Mouse (Mus musculus) ES-E14 (cell line): ENCODE measurements around the gene Cfap69.

Source experiments
- CHD2 ChIP-seq: IDR thresholded peaks from 2 replicates; pipeline ENCODE4 v1.6.1; 2014; ENCODE audit warnings: mild to moderate bottlenecking, low read depth, low read length, inconsistent platforms
- HCFC1 ChIP-seq: IDR thresholded peaks from 2 replicates; pipeline ENCODE4 v1.6.1; 2012; ENCODE audit warnings: low read length, inconsistent platforms, borderline replicate concordance; ENCODE audit not compliant: insufficient read depth
- MAFK ChIP-seq: IDR thresholded peaks from 2 replicates; pipeline ENCODE4 v1.6.1; 2014; ENCODE audit warnings: mild to moderate bottlenecking, low read depth, low read length, inconsistent platforms; ENCODE audit not compliant: insufficient read depth
- ZNF384 ChIP-seq: IDR thresholded peaks from 2 replicates; pipeline ENCODE4 v1.6.1; 2012; ENCODE audit warnings: low read depth, low read length, inconsistent platforms

GRCm38 (mm10) chr5:5705019-5705418, 41.0 kb upstream of the Cfap69 start:
- TF ChIP-seq MAFK = no peak
- no peak for TF ChIP-seq CHD2
- TF ChIP-seq HCFC1 = no peak
- no peak for TF ChIP-seq ZNF384
